Mouse (Mus musculus) embryonic fibroblast, embryonic 13.5 days (primary cell): Measurements from ENCODE around the gene Cntfr.

Source experiments
- CTCF ChIP-seq: IDR thresholded peaks from 2 replicates; pipeline ENCODE4 v1.5.1; 2011; ENCODE audit warnings: mild to moderate bottlenecking, control low read depth, low read length, moderate library complexity, borderline replicate concordance; ENCODE audit not compliant: insufficient read depth
- POLR2A ChIP-seq: IDR thresholded peaks from 2 replicates; pipeline ENCODE4 v1.6.1; 2011; ENCODE audit warnings: low read depth, mild to moderate bottlenecking, control low read depth, low read length, moderate library complexity

GRCm38 (mm10) chr4:41639913-41640507 lies 56.9 kb downstream of the Cntfr start, which contains the start of gene Enho:
- TF ChIP-seq CTCF (no peak), POLR2A (no peak)
